Mouse (Mus musculus): ENCODE results near the gene Gm12166. TPM values are rescaled to one million over a fixed set of nuclear protein-coding genes. Genes with fewer than 3 reads are reported as not detected.
"Not testable (repeated sequence)": the region's sequence is repeated elsewhere in the genome, so short reads cannot be mapped to it uniquely, and the experiment has no call there.

The Gm12166 gene
- polyA plus RNA-seq, 1 experiment from 2014 or later, result 3.7 TPM

GRCm38 (mm10) chr11:46059887-46060650, 7.9 kb upstream of the Gm12166 start:
- WGBS, result 72% methylated on average over 8 of the region's 8 CpGs
- Histone ChIP-seq H3K27ac (replicated peaks) (no peak overlapping the region), H3K9me3 (no peaks in the 10 kb centered on the region), H3K9ac (replicated peaks) (no peak overlapping the region), H3K27me3 (peaks cover 5% of the 10 kb centered on the region; the same call in 1 of the 2 replicates), H3K4me3 (no peak overlapping the region), H3K36me3 (peaks cover 3% of the 10 kb centered on the region; the same call in 1 of the 2 replicates), H3K4me2 (replicated peaks) (no peak overlapping the region), H3K4me1 (peaks cover 21% of the 10 kb centered on the region)
- ATAC-seq (ENCODE audit: low FRiP score, low read depth), result no peak

DNA sequence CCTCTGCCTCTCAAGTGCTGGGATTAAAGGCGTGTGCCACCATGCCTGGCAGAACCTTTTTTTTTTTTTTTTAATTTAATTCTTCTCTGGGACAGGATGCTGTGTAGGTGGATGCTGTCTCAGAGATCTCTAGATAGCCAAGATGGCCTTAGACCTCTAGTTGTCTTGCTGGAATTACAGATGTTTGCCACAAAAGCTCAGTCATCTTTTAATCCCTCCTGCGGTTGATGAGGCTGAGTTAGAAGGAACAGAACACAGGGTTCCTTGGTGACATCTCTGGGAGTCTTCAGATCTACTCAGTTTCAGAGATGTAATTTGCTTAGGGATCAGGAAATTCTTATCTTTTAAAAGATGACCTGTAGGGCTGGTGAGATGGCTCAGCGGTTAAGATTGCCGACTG, 6.8 kb upstream of the Gm12166 start:
- Histone ChIP-seq H3K4me3 (no peak overlapping the region), H3K27me3 (peaks cover 5% of the 10 kb centered on the region; the same call in 1 of the 2 replicates), H3K9ac (replicated peaks) (no peak overlapping the region), H3K36me3 (peaks cover 3% of the 10 kb centered on the region; the same call in 1 of the 2 replicates), H3K4me2 (replicated peaks) (no peak overlapping the region), H3K4me1 (peaks cover 17% of the 10 kb centered on the region), H3K9me3 (no peaks in the 10 kb centered on the region), H3K27ac (replicated peaks) (no peak overlapping the region)
- ATAC-seq (ENCODE audit: low FRiP score, low read depth), result no peak
- 92% methylated on average over 4 of the region's 4 CpGs for WGBS

GRCm38 (mm10) chr11:46058011-46058410, 5.9 kb upstream of the Gm12166 start:
- WGBS, result 53% methylated on average over 9 of the region's 9 CpGs
- ATAC-seq (ENCODE audit: low FRiP score, low read depth), result no peak
- peak overlapping the region; percentile 64; the same call in 1 of the 2 replicates for H3K4me2 ChIP-seq (replicated peaks)

DNA sequence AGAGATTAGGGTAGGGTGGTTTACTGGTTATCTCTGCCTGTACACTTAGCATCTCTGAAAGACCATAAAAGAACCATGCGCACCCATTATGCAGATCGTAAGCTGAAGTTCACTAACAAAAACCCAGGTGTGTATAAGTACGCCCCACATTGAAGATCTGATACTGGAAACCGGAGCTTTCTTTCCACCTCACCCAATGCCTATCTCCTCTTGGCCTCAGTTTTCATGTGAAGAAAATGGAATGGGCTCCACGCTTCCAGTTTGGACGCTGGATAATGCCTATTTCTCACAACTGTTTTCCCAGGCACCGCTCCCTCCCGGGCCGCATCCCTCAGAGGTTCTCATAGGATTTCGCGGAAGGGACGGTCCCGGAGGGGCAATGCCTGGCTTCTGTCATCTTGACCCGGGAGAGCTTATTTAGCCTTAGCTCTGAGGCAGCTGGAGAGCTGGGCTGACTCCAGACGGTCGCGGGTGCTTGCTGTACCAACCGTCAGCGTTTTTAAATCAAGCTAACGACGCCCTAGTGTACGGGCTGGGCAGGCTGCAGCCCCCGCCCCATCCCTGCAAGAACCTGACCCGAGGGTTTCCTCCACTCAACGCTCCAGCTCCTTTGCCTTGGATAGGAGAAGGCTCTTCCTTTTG, 4.8 kb upstream of the Gm12166 start:
- Histone ChIP-seq H3K9me3 (no peaks in the 10 kb centered on the region), H3K9ac (replicated peaks) (peak overlapping the region; percentile 75), H3K4me2 (replicated peaks) (peak overlapping the region; percentile 64), H3K36me3 (peaks cover 1% of the 10 kb centered on the region; the same call in 1 of the 2 replicates), H3K27ac (replicated peaks) (peak overlapping the region; percentile 92), H3K27me3 (peaks cover 5% of the 10 kb centered on the region; the same call in 1 of the 2 replicates), H3K4me3 (peak overlapping the region; percentile 66), H3K4me1 (peaks cover 17% of the 10 kb centered on the region)
- WGBS, result 4% methylated on average over 25 of the region's 25 CpGs
- no peak for ATAC-seq (ENCODE audit: low FRiP score, low read depth)

More at GRCm38 (mm10) chr11:46058011-46058410, 5.9 kb upstream of the Gm12166 start:
- Histone ChIP-seq H3K9me3 (no peaks in the 10 kb centered on the region), H3K4me3 (0 out of 2 replicates have a peak overlapping the region, but pooled peaks have one; percentile 12), H3K9ac (replicated peaks) (no peak overlapping the region), H3K4me1 (peaks cover 17% of the 10 kb centered on the region), H3K27ac (replicated peaks) (no peak overlapping the region), H3K27me3 (peaks cover 5% of the 10 kb centered on the region; the same call in 1 of the 2 replicates), H3K36me3 (peaks cover 3% of the 10 kb centered on the region; the same call in 1 of the 2 replicates)

DNA sequence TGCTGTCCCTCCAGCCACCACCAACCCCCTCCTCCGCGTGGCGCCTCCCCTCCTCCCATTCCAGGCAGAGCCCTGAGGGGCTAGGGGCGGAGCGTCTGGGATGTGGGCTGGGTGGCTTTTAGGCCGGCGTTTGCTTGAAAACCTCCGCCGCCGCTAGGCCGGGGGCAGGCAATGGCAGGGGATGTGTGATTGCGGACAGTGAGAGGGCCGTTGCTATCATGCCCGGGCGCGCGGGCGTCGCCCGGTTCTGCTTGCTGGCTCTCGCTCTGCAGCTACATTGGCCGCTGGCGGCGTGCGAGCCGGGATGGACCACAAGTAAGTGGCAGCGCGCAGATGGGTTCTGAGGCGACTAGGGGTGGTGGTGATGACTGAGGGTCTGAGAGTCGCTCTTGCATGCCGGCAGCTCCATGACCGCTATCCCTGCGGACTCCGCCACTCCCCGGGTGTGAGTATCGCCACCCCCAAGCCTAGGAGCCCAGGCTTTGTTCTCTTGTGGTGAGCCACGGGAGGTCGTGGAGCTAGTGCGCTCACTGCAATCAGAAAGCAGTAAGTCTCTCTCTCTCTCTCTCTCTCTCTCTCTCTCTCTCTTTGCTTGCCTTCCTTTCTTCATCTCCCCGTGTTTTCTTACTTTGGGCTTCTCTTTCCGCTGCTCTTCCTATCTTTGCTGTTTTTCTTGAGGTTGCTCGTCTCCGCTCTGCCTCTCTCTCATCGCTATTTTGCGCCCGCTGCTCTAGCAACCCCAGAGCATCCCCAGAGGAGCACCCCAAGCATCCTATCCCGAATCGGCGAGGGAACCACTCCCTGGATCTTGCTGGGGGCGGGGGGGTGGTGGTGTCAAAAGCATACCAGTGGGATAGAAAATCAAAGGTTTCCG, 4.0 kb upstream of the Gm12166 start, which contains the start of gene Adam19:
Gene Adam19 (plus strand): TSS at position 97 of the 874 bp plus-strand sequence.
- under 1% methylated on average over 51 of the region's 51 CpGs for WGBS
- ATAC-seq (ENCODE audit: low FRiP score, low read depth), result peak; percentile 88
- no peaks in the 10 kb centered on the region for H3K36me3 ChIP-seq

DNA sequence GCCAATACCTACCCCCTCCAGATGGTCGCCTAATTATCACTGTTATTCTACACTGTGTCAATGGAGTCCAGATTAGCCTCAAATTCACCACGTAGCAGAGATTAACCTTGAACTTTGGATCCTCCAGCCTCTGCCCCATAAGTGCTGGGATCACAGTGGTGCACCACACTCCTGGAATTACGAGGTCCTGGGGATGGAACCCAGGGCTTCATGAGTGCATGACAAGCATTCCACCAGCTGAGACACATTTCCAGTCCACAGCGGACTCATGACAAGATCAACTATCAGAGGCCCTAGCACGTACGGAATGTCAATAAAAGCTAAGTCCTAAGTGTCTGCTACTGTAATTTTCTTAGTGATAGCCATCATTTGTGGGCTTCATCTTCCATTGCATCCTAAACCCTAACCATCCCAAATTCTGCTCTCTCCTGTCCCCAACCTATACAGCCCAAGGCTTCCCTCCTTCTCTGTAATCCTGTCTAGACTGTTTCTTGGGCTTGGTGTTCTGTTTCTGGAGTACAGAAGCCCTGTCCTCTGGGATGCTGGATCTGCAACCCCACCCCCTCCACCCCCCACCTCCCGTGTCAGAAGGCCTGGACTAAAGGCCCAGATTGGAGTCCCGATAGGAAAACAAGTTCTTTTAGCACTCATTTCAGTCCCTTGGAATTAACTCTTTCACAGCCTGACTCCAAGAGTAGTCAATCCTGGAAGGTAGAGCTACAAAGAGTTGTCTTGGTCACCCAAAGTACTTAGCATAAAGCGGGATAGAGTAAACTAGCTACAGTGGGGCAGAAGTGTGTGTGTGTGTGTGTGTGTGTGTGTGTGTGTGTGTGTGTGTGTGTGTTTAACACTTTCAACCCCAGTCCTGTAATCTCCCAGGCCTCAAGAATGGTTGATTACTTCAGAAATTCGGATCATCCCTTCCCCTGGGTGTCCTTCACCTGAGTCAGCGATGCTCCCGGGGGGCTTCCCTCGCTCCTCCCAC, 3.1 kb upstream of the Gm12166 start:
- Histone ChIP-seq H3K27ac (replicated peaks) (peak overlapping the region; percentile 92), H3K4me2 (replicated peaks) (peak overlapping the region; percentile 64), H3K4me3 (peak overlapping the region; percentile 66), H3K4me1 (peaks cover 17% of the 10 kb centered on the region), H3K9ac (replicated peaks) (peak overlapping the region; percentile 75), H3K36me3 (no peaks in the 10 kb centered on the region), H3K9me3 (no peaks in the 10 kb centered on the region), H3K27me3 (peaks cover 5% of the 10 kb centered on the region; the same call in 1 of the 2 replicates)
- peak; percentile 55 for ATAC-seq (ENCODE audit: low FRiP score, low read depth)
- whole genome bisulfite sequencing, result 21% methylated on average over 13 of the region's 13 CpGs

More for the DNA sequence above, 4.0 kb upstream of the Gm12166 start, which contains the start of gene Adam19:
- Histone ChIP-seq H3K4me3 (peak within 1 kb of the TSS; percentile 66), H3K9me3 (no peaks in the 10 kb centered on the region), H3K27ac (replicated peaks) (peak within 1 kb of the TSS; percentile 92), H3K4me2 (replicated peaks) (peak within 1 kb of the TSS; percentile 64), H3K4me1 (peaks cover 17% of the 10 kb centered on the region), H3K9ac (replicated peaks) (peak within 1 kb of the TSS; percentile 75), H3K27me3 (peaks cover 5% of the 10 kb centered on the region; the same call in 1 of the 2 replicates)

- ATAC-seq (ENCODE audit: low FRiP score, low read depth), result no peak
- no peak overlapping the region for H3K9ac ChIP-seq (replicated peaks)
- H3K4me2 ChIP-seq (replicated peaks), result no peak overlapping the region
- no peak overlapping the region for H3K27ac ChIP-seq (replicated peaks)
- H3K27me3 ChIP-seq, result peaks cover 5% of the 10 kb centered on the region; the same call in 1 of the 2 replicates
- no peaks in the 10 kb centered on the region for H3K36me3 ChIP-seq
- 60% methylated on average over 5 of the region's 5 CpGs for WGBS
- peaks cover 17% of the 10 kb centered on the region for H3K4me1 ChIP-seq
- no peaks in the 10 kb centered on the region for H3K9me3 ChIP-seq
- H3K4me3 ChIP-seq, result no peak overlapping the region
Observed at GRCm38 (mm10) chr11:46054311-46054710, 2.2 kb upstream of the Gm12166 start.

DNA sequence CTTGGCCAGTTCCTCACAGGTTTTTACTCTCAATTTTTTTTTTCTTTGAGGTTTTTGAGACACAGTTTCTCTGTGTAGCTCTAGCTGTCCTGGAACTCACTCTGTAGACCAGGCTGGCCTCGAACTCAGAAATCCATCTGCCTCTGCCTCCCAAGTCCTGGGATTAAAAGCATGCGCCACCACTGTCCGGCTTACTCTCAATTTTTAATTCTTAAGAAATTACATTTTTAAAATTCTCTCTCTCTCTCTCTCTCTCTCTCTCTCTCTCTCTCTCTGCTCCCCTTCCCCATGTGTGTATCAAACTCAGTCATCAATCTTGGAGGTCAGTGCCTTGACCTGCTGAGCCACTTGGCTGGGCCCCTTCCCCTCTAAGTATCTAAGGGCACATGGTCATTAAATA, 1.3 kb upstream of the Gm12166 start:
- ATAC-seq (ENCODE audit: low FRiP score, low read depth); H3K9me3 ChIP-seq; H3K4me2 ChIP-seq (replicated peaks); H3K27me3 ChIP-seq; H3K27ac ChIP-seq (replicated peaks); H3K4me3 ChIP-seq; H3K9ac ChIP-seq (replicated peaks); H3K36me3 ChIP-seq: not testable (repeated sequence)
- 92% methylated on average over 3 of the region's 3 CpGs for WGBS
- H3K4me1 ChIP-seq, result peaks cover 17% of the 10 kb centered on the region

DNA sequence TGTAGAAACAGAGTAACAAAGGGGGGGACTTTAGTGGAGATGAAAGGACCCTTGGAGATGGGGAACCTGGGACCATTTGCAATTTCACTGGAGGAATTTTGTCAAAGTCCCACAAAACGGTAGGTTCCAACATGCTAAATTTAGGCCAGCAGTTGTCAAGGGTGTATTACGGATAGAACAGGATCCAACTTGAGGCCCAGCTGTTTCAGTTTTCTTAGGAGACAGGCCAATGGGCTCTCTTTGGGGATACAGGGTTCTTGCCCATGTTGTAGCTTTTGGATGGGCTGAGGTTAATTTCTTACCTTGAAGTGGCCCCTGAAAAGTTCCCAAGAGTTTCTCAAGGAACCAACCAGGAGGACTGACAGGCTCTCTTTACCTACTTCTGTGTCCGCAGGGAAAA, 4.9 kb downstream of the Gm12166 start:
- ATAC-seq (ENCODE audit: low FRiP score, low read depth), result no peak
- no peak overlapping the region for H3K9ac ChIP-seq (replicated peaks)
- H3K4me3 ChIP-seq, result no peak overlapping the region
- H3K4me2 ChIP-seq (replicated peaks), result no peak overlapping the region
- WGBS, result 94% methylated on average over 3 of the region's 3 CpGs
- no peaks in the 10 kb centered on the region for H3K36me3 ChIP-seq
- H3K27me3 ChIP-seq, result no peaks in the 10 kb centered on the region
- H3K27ac ChIP-seq (replicated peaks), result no peak overlapping the region
- H3K9me3 ChIP-seq, result no peaks in the 10 kb centered on the region
- H3K4me1 ChIP-seq, result no peaks in the 10 kb centered on the region

GRCm38 (mm10) chr11:46044781-46045180, 7.3 kb downstream of the Gm12166 start:
- no peak overlapping the region for H3K4me3 ChIP-seq
- H3K4me2 ChIP-seq (replicated peaks), result no peak overlapping the region
- 89% methylated on average over 5 of the region's 5 CpGs for WGBS
- no peaks in the 10 kb centered on the region for H3K27me3 ChIP-seq
- ATAC-seq (ENCODE audit: low FRiP score, low read depth), result no peak
- H3K27ac ChIP-seq (replicated peaks), result no peak overlapping the region
- H3K9ac ChIP-seq (replicated peaks), result no peak overlapping the region
- no peaks in the 10 kb centered on the region for H3K4me1 ChIP-seq
- no peaks in the 10 kb centered on the region for H3K9me3 ChIP-seq
- no peaks in the 10 kb centered on the region for H3K36me3 ChIP-seq
